Mouse (Mus musculus) intestine, embryonic 15.5 days (tissue): ENCODE data around the gene 4930402H24Rik. TPM values are rescaled to one million over a fixed set of nuclear protein-coding genes. Genes with fewer than 3 reads are reported as not detected.
A peak's percentile ranks its signal among the peaks of the same experiment; 100 is the strongest.

ENCODE experiments used
- ATAC-seq: fragments of 200-750 bp; cut with Nextera tagmentation; 2 replicates; pipeline ENCODE4 v1.8.0; 2017; ENCODE audit warnings: moderate TSS enrichment, moderate library complexity
- H3K27ac ChIP-seq: fragments of 300-500 bp; sonication (generic); 2 replicates; pipeline ENCODE4 v1.5.1; 2015; ENCODE audit warnings: mild to moderate bottlenecking, inconsistent platforms
- H3K27me3 ChIP-seq: fragments of 300-500 bp; sonication (generic); replicated peaks from 2 replicates; pipeline ENCODE4 v1.6.1; 2015; ENCODE audit warnings: inconsistent platforms
- H3K36me3 ChIP-seq: fragments of 300-500 bp; sonication (generic); 2 replicates; pipeline ENCODE4 v1.6.1; 2015; ENCODE audit warnings: inconsistent platforms
- H3K4me1 ChIP-seq: fragments of 300-500 bp; sonication (generic); replicated peaks from 2 replicates; pipeline ENCODE4 v1.6.1; 2015; ENCODE audit warnings: inconsistent platforms
- H3K4me2 ChIP-seq: fragments of 300-500 bp; sonication (generic); replicated peaks from 2 replicates; pipeline ENCODE4 v1.6.1; 2015; ENCODE audit warnings: mild to moderate bottlenecking, inconsistent platforms
- H3K4me3 ChIP-seq: fragments of 300-500 bp; sonication (generic); replicated peaks from 2 replicates; pipeline ENCODE4 v1.5.1; 2015; ENCODE audit warnings: inconsistent platforms
- H3K9ac ChIP-seq: fragments of 300-500 bp; sonication (generic); 2 replicates; pipeline ENCODE4 v1.6.1; 2015; ENCODE audit warnings: inconsistent platforms
- H3K9me3 ChIP-seq: fragments of 300-500 bp; sonication (generic); 2 replicates; pipeline ENCODE4 v1.6.1; 2016; ENCODE audit warnings: inconsistent platforms
- WGBS: fragments of 180-500 bp; shearing (Covaris S2); methylation state at CpG from one replicate; pipeline ENCODE4 v1.1.7; 2015; 5-methylcytosine and 5-hydroxymethylcytosine counted together
- polyA plus RNA-seq: library from polyadenylated mRNA; unstranded; fragments of >200 nt; fragmentation: Nextera tagmentation; extraction: Ambion mirVana; gene quantifications from 2 replicates; pipeline ENCODE4 v1.2.1, GENCODE M21; 2015

4930402H24Rik gene
- polyA plus RNA-seq, 1 experiment from 2014 or later = 25.9 TPM

DNA sequence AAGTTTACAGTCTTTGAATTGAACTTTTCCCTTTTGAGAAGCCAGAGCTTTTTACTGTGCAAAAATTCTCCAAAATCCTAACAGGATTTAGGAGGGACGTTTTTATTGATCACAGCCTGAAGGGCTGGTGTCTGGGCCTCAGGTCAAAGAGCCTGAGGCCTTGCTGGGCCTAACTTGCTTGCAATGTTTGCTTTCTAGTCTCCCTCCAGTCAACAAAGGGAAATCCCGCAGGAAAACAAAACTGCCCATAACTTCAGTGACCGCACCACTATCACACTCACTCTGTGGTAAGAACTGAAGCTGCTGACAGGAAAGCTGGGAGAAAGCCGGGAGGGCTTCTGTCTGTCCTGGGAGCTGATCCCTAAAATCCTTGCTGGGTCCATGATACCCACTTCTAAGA is 199.6 kb downstream of the 4930402H24Rik start:
- Histone ChIP-seq H3K9me3 (no peaks in the 10 kb centered on the region), H3K27ac (no peak overlapping the region), H3K9ac (no peak overlapping the region), H3K27me3 (no peaks in the 10 kb centered on the region), H3K4me2 (no peak overlapping the region), H3K4me3 (no peak overlapping the region), H3K36me3 (0 out of 2 replicates have a peak, but pooled peaks cover 11% of the 10 kb centered on the region), H3K4me1 (no peaks in the 10 kb centered on the region)
- 60% methylated on average over 4 of the region's 4 CpGs for WGBS
- no peak for ATAC-seq

DNA sequence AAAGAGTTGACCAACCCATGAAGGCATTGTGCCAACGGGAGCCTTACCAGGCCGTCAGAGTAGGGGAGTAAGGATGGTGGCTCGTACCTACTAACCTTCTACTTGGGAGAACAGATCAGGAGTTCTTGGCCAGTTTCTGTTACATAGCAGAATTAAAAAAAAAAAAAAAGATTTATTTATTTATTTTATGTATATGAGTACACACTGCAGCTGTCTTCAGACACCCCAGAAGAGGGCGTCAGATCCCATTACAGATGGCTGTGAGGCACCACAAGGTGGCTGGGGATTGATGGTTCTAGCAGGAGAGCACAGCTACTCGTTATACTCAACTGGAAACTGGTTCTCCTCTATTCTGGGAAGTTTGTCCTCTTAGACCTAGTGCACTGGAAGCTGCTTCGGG is 201.0 kb downstream of the 4930402H24Rik start:
- Histone ChIP-seq H3K9ac (no peak overlapping the region), H3K4me3 (no peak overlapping the region), H3K4me1 (no peaks in the 10 kb centered on the region), H3K27me3 (peaks cover under 1% of the 10 kb centered on the region), H3K9me3 (no peaks in the 10 kb centered on the region), H3K4me2 (no peak overlapping the region), H3K36me3 (0 out of 2 replicates have a peak, but pooled peaks cover 4% of the 10 kb centered on the region), H3K27ac (no peak overlapping the region)
- 71% methylated on average over 6 of the region's 6 CpGs for WGBS
- ATAC-seq = no peak

DNA sequence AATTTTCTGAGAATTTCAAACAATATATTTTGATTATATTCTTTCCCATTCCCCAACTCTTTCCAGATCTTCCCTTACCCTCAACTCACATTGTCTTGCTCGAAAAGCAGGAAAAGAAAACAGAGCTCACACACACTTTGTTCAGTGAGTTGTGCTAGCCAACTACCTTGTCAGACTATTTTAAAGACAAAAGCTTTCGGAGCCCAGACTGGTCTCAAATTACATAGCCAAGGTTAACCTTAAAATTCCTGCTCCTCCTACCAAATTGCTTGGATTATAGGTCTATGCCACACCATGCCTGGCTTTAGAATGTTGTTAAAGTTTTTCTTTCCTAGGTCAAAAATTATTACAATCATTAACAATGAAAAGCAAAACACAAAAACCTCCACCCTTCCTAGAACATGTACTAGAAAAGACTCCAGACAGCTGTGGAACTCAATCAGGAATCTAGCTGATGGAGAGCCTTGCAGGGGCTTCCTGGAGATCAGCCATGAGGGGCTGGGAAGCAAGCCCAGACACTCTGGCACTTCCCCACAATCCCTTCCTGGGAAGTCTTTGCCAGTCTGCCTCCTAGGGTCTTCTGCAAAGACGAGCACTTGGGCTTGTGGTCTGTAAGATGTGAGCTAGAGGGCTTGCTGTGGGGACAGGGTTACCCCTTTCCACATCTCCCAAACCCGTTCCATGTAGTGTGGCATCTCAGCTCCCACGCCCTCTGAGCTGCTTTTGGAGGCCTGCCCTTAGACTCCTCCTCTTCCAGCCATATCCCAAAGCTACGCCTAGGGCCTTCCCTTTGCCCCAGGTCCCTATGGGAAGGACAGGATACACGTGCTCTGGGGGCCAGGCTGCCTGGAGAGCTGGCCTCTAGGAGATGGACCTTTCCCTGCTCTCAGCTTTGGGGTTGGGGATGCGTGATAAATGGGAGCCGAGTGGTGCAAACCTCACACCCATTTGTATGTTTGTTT is 201.9 kb downstream of the 4930402H24Rik start:
- Histone ChIP-seq H3K27ac (0 out of 2 replicates have a peak overlapping the region, but pooled peaks have one; percentile 27), H3K9me3 (no peaks in the 10 kb centered on the region), H3K36me3 (0 out of 2 replicates have a peak, but pooled peaks cover 4% of the 10 kb centered on the region), H3K27me3 (peaks cover 5% of the 10 kb centered on the region), H3K4me2 (no peak overlapping the region), H3K9ac (no peak overlapping the region), H3K4me3 (no peak overlapping the region), H3K4me1 (no peaks in the 10 kb centered on the region)
- WGBS = 57% methylated on average over 9 of the region's 9 CpGs
- ATAC-seq = no peak

DNA sequence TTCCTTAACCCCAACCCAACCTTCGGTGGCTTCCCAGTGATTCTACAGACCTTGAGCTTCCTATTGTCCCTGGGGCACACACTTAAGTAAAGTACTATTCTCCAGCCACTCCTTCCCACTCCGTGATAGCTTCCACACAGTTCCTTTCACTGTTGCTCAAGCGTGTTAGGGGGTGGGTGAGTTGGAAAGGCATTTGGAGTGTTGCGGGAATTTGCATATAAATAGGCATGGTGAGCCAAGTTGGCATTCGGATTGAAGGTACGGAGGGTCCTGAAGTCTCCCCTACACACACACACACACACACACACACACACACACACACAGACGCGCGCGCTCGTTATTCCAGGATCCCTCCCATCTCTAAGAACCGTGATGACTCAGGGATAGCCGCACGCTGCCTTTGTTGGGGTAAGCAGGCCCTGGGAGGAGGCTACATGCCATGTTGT is 208.4 kb downstream of the 4930402H24Rik start:
- H3K27me3 ChIP-seq = peaks cover 40% of the 10 kb centered on the region
- H3K4me3 ChIP-seq = peak overlapping the region; percentile 56
- H3K9me3 ChIP-seq = no peaks in the 10 kb centered on the region
- peak overlapping the region; percentile 100 for H3K4me2 ChIP-seq
- H3K36me3 ChIP-seq = no peaks in the 10 kb centered on the region
- 3% methylated on average over 14 of the region's 14 CpGs for WGBS
- peak; percentile 32; the same call in 1 of the 2 replicates for ATAC-seq
- H3K27ac ChIP-seq = no peak overlapping the region
- peak overlapping the region; percentile 62 for H3K9ac ChIP-seq
- peaks cover 12% of the 10 kb centered on the region for H3K4me1 ChIP-seq

DNA sequence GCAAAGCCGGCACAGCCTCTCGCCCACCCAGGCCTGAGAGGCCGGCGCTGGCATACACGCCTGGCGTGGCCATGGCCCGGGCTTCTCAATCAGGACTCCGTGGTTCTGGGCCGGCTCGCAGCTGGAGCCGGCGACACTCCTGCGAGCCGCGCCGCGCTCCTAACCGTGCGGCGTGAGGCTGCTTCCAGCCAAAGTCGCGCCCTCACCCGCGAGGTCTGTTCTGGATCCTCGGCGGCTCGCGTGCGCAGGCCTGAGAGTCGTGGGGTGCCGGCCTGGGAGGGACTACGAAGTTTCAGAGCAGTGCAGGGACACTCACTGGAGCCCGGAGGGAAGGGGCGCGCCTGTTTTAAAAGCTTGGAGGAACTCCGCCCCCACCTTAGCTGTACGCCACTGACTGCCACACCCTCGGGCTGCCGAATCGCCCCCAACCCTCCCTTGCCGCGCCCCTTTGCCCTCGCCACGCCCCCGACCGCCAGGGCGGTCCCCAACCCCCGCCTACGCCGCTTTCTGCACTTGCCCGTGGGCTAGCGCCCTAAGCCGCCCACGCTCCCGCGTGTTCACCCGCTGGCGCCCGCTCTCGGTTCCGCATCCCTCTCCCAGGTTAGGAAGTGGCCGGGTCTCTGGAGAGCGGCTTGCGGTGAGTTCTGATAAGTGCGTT is 208.9 kb downstream of the 4930402H24Rik start, which contains the start of gene Slc4a11:
Gene Slc4a11 (minus strand): TSS at position 367 of the 658 bp plus-strand sequence.
- peak within 1 kb of the TSS; percentile 62 for H3K9ac ChIP-seq
- H3K27me3 ChIP-seq = peaks cover 40% of the 10 kb centered on the region
- peaks cover 12% of the 10 kb centered on the region for H3K4me1 ChIP-seq
- no peaks in the 10 kb centered on the region for H3K9me3 ChIP-seq
- H3K4me2 ChIP-seq = peak within 1 kb of the TSS; percentile 100
- H3K27ac ChIP-seq = no peak within 1 kb of the TSS
- peak within 1 kb of the TSS; percentile 56 for H3K4me3 ChIP-seq
- WGBS = under 1% methylated on average over 63 of the region's 65 CpGs
- no peaks in the 10 kb centered on the region for H3K36me3 ChIP-seq
- peak; percentile 85 for ATAC-seq

DNA sequence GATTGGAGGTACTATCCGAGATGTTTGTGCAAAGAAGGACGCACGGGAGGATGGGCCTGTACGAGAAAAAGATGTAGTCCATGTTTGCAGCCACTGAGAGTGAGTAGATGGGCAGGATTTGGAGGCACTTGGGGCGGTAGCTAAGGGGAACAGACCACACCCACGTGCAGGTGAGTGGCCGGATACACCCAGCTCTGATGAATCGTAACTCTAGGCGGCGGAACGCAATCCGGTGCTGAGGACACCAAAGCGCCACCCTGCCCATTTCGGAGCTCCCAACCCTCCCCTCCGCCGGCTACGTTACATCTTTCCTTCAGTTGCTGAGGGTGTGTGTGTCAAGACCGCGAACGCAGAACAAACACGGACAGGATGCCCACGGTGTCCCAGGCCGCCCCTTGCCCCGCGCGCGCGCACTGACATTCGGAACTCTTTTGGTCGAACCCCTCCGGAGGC is 209.5 kb downstream of the 4930402H24Rik start:
- Histone ChIP-seq H3K4me1 (peaks cover 12% of the 10 kb centered on the region), H3K27me3 (peaks cover 40% of the 10 kb centered on the region), H3K4me3 (peak overlapping the region; percentile 56), H3K9ac (peak overlapping the region; percentile 62), H3K9me3 (no peaks in the 10 kb centered on the region), H3K36me3 (no peaks in the 10 kb centered on the region), H3K27ac (no peak overlapping the region), H3K4me2 (peak overlapping the region; percentile 100)
- WGBS = under 1% methylated on average over 31 of the region's 31 CpGs
- peak; percentile 48 for ATAC-seq

DNA sequence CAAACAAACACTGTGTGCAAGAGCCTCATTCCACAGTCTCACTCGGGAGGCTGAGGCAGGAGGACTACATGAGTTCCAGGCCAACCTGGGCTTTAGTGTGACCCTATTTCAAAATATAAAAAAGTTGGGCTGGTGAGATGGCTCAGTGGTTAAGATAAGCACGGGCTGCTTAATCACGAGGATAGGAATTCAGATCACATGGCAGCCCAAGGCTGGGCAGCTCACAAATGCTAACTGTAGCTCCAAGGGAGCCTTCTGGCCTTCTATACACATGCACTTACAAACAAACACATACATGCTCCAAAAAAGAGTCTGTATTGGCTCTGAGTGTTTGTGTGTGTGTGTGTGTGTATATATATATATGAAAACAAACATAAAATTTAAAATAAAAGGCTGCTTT is 212.6 kb downstream of the 4930402H24Rik start:
- H3K4me1 ChIP-seq = peaks cover 12% of the 10 kb centered on the region
- H3K27me3 ChIP-seq = peaks cover 32% of the 10 kb centered on the region
- H3K4me3 ChIP-seq = no peak overlapping the region
- no peak for ATAC-seq
- no peak overlapping the region for H3K4me2 ChIP-seq
- no peak overlapping the region for H3K27ac ChIP-seq
- no peaks in the 10 kb centered on the region for H3K9me3 ChIP-seq
- no peak overlapping the region for H3K9ac ChIP-seq
- 45% methylated on average over 3 of the region's 3 CpGs for WGBS
- no peaks in the 10 kb centered on the region for H3K36me3 ChIP-seq

DNA sequence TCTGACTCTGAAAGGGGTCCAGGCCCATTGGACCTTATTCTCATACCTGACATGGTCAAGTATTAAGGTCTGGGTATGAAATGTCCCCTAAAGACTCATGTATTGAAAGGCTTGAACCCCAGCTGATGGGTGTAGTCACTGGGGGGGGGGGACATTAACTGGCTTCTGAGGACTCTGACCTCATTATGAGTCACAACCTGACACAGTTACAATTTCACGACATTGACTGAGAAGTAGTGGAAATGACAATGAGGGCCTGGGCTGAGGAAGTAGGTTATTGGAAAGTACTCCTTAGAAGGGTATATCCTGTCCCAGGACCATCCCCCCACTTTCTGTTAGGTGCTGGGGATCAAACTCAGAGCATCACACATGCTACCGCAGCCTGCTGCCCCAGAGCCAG is 217.2 kb downstream of the 4930402H24Rik start:
- no peaks in the 10 kb centered on the region for H3K36me3 ChIP-seq
- WGBS = 71% methylated on average over 2 of the region's 2 CpGs
- H3K9ac ChIP-seq = no peak overlapping the region
- H3K27me3 ChIP-seq = no peaks in the 10 kb centered on the region
- no peak overlapping the region for H3K4me3 ChIP-seq
- no peak overlapping the region for H3K27ac ChIP-seq
- ATAC-seq = no peak
- H3K4me1 ChIP-seq = no peaks in the 10 kb centered on the region; the same call in 1 of the 2 replicates
- no peak overlapping the region for H3K4me2 ChIP-seq
- H3K9me3 ChIP-seq = no peaks in the 10 kb centered on the region

DNA sequence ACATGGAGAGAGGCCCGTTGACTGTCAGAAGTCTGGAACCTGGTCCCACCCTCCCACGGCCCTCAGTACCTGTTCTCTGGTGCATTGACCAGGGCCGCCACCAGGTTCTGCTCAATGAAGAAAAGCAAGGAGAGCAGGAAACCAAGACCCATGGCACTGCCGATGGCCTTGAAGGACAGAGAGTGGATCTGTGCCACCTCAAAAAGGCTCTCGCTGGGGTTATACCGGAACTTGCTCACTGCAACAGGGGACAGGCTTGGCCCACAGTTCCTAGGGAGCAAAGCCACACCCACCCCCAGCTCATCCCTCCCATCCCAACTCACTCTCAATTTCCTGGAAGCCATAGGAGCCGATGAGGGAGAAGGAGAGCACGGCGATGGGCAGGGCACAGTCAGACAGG is 220.8 kb downstream of the 4930402H24Rik start:
- no peak overlapping the region for H3K9ac ChIP-seq
- peaks cover 7% of the 10 kb centered on the region; the same call in 1 of the 2 replicates for H3K36me3 ChIP-seq
- H3K9me3 ChIP-seq = no peaks in the 10 kb centered on the region
- 88% methylated on average over 9 of the region's 9 CpGs for WGBS
- H3K4me2 ChIP-seq = no peak overlapping the region
- no peaks in the 10 kb centered on the region for H3K27me3 ChIP-seq
- no peak overlapping the region for H3K27ac ChIP-seq
- ATAC-seq = no peak
- H3K4me1 ChIP-seq = no peaks in the 10 kb centered on the region
- no peak overlapping the region for H3K4me3 ChIP-seq

DNA sequence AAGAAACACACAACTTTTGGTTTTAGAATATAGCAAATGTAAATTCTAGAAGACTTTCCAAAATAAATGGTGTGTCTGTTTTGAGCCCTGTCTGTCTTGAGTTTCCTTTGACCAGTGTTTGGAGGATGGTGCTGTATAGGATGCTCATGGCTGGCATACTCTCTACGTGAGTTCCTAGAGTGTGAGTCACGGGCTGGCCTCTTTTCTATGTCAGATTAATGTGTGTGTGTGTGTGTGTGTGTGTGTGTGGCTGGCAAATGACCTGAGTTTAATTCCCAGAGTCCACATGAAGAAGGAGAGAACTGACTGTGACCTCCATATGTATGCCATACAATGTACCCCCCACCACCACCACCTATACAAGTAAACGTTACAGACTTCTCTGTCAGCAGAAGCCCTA is 224.7 kb downstream of the 4930402H24Rik start:
- H3K4me2 ChIP-seq = no peak overlapping the region
- no peaks in the 10 kb centered on the region for H3K4me1 ChIP-seq
- H3K9me3 ChIP-seq = no peaks in the 10 kb centered on the region
- H3K27ac ChIP-seq = no peak overlapping the region
- H3K9ac ChIP-seq = no peak overlapping the region
- no peak overlapping the region for H3K4me3 ChIP-seq
- no peak for ATAC-seq
- peaks cover 26% of the 10 kb centered on the region for H3K36me3 ChIP-seq
- no peaks in the 10 kb centered on the region for H3K27me3 ChIP-seq
- 78% methylated on average over 3 of the region's 3 CpGs for WGBS

DNA sequence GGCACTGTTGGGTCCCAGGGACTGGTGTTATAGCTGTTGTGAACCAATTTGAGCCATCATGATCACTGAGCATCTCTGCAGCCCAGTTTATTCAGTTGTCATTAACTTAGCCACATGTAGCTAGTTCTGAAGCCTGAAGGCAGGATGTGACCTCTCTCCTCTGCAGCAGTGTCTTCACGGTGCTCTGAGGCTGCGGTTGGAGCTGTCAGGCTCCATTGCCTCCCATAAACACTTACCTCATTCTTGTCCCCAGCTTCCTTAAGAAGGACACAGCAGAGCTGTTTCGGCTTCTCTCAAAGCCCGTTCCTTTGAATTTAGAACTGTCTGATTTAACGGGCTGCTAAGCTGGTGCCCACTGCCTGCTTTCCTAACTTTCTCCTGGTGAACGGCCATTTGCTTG is 226.3 kb downstream of the 4930402H24Rik start:
- Histone ChIP-seq H3K4me2 (no peak overlapping the region), H3K27me3 (no peaks in the 10 kb centered on the region), H3K4me1 (no peaks in the 10 kb centered on the region), H3K36me3 (peaks cover 39% of the 10 kb centered on the region), H3K27ac (no peak overlapping the region), H3K9ac (no peak overlapping the region), H3K9me3 (no peaks in the 10 kb centered on the region), H3K4me3 (no peak overlapping the region)
- WGBS = 93% methylated on average over 6 of the region's 6 CpGs
- ATAC-seq = no peak

DNA sequence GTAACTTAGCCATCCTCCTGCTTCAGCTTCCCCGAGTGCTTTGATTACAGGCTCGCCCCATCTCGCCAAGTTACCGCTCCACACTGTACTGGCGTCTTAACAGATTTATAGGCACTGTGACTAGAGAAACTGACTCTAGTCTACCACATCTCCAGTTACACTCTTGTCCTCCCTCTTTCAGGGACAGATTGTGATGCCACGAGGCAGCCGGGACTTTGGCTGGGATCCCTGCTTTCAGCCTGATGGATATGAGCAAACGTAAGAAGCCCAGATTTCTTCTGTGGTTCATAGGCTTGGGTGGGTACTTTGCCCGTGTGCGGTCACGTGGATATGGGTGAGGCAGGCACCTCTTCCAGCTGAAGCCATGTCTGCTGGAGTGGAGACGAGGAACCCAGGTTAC is 227.1 kb downstream of the 4930402H24Rik start:
- 94% methylated on average over 12 of the region's 12 CpGs for WGBS
- no peak for ATAC-seq
- no peak overlapping the region for H3K4me3 ChIP-seq

More for the DNA sequence above, 227.1 kb downstream of the 4930402H24Rik start:
- Histone ChIP-seq H3K27ac (no peak overlapping the region), H3K27me3 (no peaks in the 10 kb centered on the region), H3K9ac (no peak overlapping the region), H3K4me2 (no peak overlapping the region), H3K9me3 (no peaks in the 10 kb centered on the region), H3K4me1 (no peaks in the 10 kb centered on the region), H3K36me3 (peaks cover 44% of the 10 kb centered on the region)
